Mouse (Mus musculus) heart, adult 2 months (tissue): ENCODE data around the gene Pde6h. TPM values are rescaled to one million over a fixed set of nuclear protein-coding genes. Genes with fewer than 3 reads are reported as not detected.

Source experiments
- DNase-seq, 2 experiments: peaks; one replicate each; pipeline ENCODE4 v3.0.0; 2021
- H3K27ac ChIP-seq: fragments of 200-600 bp; 2 replicates; pipeline ENCODE4 v1.8.1; 2022
- H3K27me3 ChIP-seq: fragments of 200-500 bp; 2 replicates; pipeline ENCODE4 v1.6.1; 2012; ENCODE audit warnings: mild to moderate bottlenecking, low read length, inconsistent platforms, mixed read lengths; ENCODE audit not compliant: control insufficient read depth, insufficient read depth
- H3K36me3 ChIP-seq: fragments of 200-500 bp; 2 replicates; pipeline ENCODE4 v1.6.1; 2012; ENCODE audit warnings: low read length, inconsistent platforms; ENCODE audit not compliant: control insufficient read depth, insufficient read depth
- H3K4me1 ChIP-seq: fragments of 200-500 bp; 2 replicates; pipeline ENCODE4 v1.6.1; 2011; ENCODE audit warnings: low read length; ENCODE audit not compliant: control insufficient read depth, insufficient read depth
- H3K4me3 ChIP-seq: fragments of 200-600 bp; 2 replicates; pipeline ENCODE4 v1.8.1; 2022
- H3K79me2 ChIP-seq: fragments of 200-500 bp; replicated peaks from 2 replicates; pipeline ENCODE4 v1.6.1; 2012; ENCODE audit warnings: mild to moderate bottlenecking, inconsistent platforms, low read length, moderate library complexity, mixed read lengths; ENCODE audit not compliant: control insufficient read depth, insufficient read depth
- H3K9ac ChIP-seq: fragments of 200-500 bp; 2 replicates; pipeline ENCODE4 v1.6.1; 2012; ENCODE audit warnings: low read depth, mild to moderate bottlenecking, control low read depth, inconsistent platforms, low read length, mixed read lengths
- CTCF ChIP-seq: fragments of 200-600 bp; IDR thresholded peaks from 2 replicates; pipeline ENCODE4 v1.8.1; 2022; ENCODE audit warnings: antibody characterized with exemption, mild to moderate bottlenecking, moderate library complexity
- EP300 ChIP-seq: fragments of 200-500 bp; IDR thresholded peaks from 2 replicates; pipeline ENCODE4 v1.6.1; 2011; ENCODE audit warnings: low read depth, low read length, control low read depth; ENCODE audit not compliant: insufficient read depth
- POLR2A ChIP-seq: fragments of 200-500 bp; IDR thresholded peaks from 2 replicates; pipeline ENCODE4 v1.6.1; 2011; ENCODE audit warnings: mild to moderate bottlenecking, low read depth, low read length, control low read depth; ENCODE audit not compliant: insufficient read depth
- WGBS: fragments of 180-500 bp; shearing (Covaris S2); methylation state at CpG from one replicate; pipeline ENCODE4 v1.1.7; 2018; 5-methylcytosine and 5-hydroxymethylcytosine counted together
- intact Hi-C: fragments of 180-260 bp; cut with DNase I; formaldehyde crosslinking; loops from one replicate; pipeline ENCODE4 v1.15.1; 2025
- polyA plus RNA-seq: library from polyadenylated mRNA; depleted of rRNA; stranded (reverse); fragments of >200 nt; gene quantifications from 2 replicates; pipeline ENCODE4 v1.2.3, GENCODE M21; 2012
- total RNA-seq, 2 experiments: library from RNA; stranded (reverse); gene quantifications; 2 replicates each; pipeline ENCODE4 v1.2.3; 2021

Gene Pde6h
- total and polyA plus RNA-seq, 3 experiments = 0.04 to 0.30 TPM; not detected in 1

DNA sequence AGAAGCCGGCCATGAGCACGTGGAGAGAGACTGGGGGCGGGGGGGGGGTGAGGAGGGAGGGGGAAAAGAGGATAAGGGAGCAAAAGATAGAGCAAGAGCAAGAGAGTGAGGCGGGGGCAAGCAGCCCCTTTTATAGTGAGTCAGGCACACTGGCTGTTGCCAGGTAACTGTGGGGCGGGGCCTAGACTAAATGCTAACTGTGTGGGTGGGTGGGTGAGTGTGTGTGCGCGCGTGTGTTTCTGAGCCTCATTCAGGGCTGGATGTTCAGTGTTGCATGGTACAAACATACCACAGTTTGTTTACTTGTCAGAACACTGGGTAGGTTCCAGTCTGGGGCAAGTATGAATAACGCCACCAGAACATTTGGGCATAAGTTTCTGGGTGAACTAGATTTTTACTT is 23.3 kb downstream of the Pde6h start:
- Histone ChIP-seq H3K4me3 (no peak overlapping the region), H3K27ac (no peak overlapping the region), H3K36me3 (no peaks in the 10 kb centered on the region), H3K9ac (no peak overlapping the region), H3K79me2 (no peaks in the 10 kb centered on the region), H3K4me1 (no peaks in the 10 kb centered on the region), H3K27me3 (no peaks in the 10 kb centered on the region)
- 72% methylated on average over 9 of the region's 9 CpGs for WGBS
- intact Hi-C loops = no loop called here
- TF ChIP-seq CTCF = no peak
- no peak for DNase-seq

DNA sequence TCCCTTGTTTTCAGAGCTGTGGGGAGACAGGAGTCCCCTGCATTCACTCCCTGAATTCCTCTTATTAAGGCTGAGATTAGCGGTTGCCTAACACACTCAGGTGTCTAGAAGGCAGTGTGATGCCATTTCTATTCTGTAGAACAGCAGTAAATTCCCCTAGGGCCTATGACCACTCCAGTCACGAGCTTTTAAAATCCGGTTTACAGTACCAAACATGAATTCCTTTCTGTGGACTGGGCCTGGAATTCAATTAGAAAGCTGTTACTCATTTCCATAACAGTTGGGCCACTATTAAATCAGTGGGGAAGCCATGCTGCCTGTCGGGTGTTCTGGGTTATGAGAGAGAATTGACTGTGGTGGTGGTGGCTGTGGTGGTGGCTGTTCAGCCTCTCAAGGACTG is 24.1 kb downstream of the Pde6h start:
- Histone ChIP-seq H3K4me3 (no peak overlapping the region), H3K27ac (no peak overlapping the region), H3K4me1 (no peaks in the 10 kb centered on the region), H3K9ac (no peak overlapping the region), H3K27me3 (no peaks in the 10 kb centered on the region), H3K79me2 (no peaks in the 10 kb centered on the region), H3K36me3 (no peaks in the 10 kb centered on the region)
- no peak for DNase-seq
- TF ChIP-seq EP300 (no peak), POLR2A (no peak), CTCF (no peak)
- 76% methylated on average over 4 of the region's 4 CpGs for WGBS
- intact Hi-C loops = no loop called here

DNA sequence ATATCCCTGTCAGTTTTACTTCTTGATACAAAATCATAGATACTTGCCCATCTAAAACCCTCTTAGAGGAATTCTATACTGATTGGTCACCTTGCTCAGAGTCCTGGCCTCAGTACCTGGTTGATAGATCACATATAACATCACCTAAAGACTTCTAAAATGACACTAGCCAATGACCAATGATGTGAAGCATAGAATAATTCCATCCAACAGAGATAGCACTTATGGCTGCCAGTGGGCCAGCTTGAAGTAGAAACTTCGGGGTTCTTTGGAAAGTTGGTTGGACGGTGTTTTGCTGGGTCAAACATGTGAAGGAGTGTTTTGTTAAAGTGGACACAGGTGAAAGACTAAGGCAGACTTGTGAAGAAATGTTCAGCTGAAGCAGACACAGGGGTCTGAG is 26.5 kb downstream of the Pde6h start:
- no peak overlapping the region for H3K27ac ChIP-seq
- no peak overlapping the region for H3K4me3 ChIP-seq
- DNase-seq = no peak
- TF ChIP-seq EP300 (no peak), CTCF (no peak), POLR2A (no peak)
- no peak overlapping the region for H3K9ac ChIP-seq
- H3K79me2 ChIP-seq = no peaks in the 10 kb centered on the region
- no peaks in the 10 kb centered on the region for H3K36me3 ChIP-seq
- 95% methylated on average over 2 of the region's 2 CpGs for WGBS
- H3K27me3 ChIP-seq = no peaks in the 10 kb centered on the region
- H3K4me1 ChIP-seq = no peaks in the 10 kb centered on the region
- intact Hi-C loops = no loop called here

DNA sequence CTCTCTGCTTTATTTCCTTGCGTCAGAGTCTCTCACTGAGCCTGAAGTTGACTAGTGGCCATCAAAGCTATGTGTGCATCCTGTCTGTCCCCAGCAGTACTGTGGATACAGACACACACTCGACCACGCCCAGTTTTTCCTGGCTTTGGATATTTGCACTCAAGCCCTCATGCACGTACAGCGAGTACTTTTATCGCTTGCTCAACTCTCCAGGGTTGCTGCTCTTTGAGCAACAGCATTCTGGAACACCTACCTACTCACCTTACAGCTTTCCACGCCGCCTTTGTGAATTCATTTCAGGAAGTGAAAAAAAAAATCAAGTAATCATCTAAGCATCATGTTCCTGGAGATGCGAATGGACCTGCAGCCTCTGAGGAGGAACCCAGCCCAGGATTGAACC is 29.3 kb downstream of the Pde6h start:
- H3K27ac ChIP-seq = no peak overlapping the region
- no peak overlapping the region for H3K9ac ChIP-seq
- TF ChIP-seq EP300 = no peak
- H3K4me1 ChIP-seq = no peaks in the 10 kb centered on the region
- WGBS = 82% methylated on average over 9 of the region's 9 CpGs
- DNase-seq = no peak
- intact Hi-C loops = no loop called here
- no peaks in the 10 kb centered on the region for H3K27me3 ChIP-seq
- H3K79me2 ChIP-seq = no peaks in the 10 kb centered on the region
- no peaks in the 10 kb centered on the region for H3K36me3 ChIP-seq
- no peak overlapping the region for H3K4me3 ChIP-seq

DNA sequence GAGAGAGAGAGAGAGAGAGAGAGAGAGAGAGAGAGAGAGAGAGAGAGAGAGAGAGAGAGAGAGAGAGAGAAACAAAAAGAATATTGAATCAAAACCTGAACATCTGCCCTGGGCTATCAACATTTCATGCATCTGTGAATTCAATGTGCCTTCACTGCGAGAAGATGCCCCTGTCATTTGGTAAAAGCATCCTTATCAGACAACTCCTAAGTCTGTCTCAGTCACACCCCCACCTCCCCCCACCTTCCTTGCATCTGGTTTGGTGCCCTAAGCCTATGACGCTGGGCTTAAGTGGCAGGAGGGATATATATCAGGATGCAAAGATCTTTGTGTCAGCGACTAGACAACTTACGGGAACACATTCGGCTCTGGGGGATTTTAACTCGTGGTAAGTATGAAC is 30.6 kb downstream of the Pde6h start:
- Histone ChIP-seq H3K27me3 (no peaks in the 10 kb centered on the region), H3K9ac (no peak overlapping the region), H3K27ac (no peak overlapping the region), H3K4me3 (no peak overlapping the region), H3K36me3 (no peaks in the 10 kb centered on the region), H3K4me1 (no peaks in the 10 kb centered on the region), H3K79me2 (no peaks in the 10 kb centered on the region)
- 74% methylated on average over 6 of the region's 6 CpGs for WGBS
- intact Hi-C loops = no loop called here
- no peak for DNase-seq
- no peak for TF ChIP-seq CTCF
- no peak for TF ChIP-seq EP300
- no peak for TF ChIP-seq POLR2A

DNA sequence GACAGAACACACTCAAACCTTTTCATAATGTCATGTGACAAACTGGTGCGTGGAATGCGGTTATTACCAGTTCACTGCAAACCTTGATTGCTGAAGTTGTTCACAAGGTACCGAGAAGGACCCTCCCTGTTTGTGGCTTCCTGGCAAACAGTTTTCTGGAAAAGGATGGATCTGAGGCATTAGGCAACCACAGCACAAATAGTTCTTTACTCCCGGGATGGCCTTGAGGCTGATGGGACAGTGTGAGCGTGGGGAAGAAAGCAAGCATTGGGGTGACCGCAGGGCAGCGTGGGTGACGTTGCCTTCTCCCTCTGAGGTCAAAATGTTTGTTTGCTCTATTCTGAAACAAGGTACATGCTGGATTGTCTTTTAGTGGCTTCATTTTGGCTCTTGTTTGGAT is 31.1 kb downstream of the Pde6h start:
- Histone ChIP-seq H3K27ac (no peak overlapping the region), H3K4me1 (no peaks in the 10 kb centered on the region), H3K36me3 (no peaks in the 10 kb centered on the region), H3K4me3 (no peak overlapping the region), H3K27me3 (no peaks in the 10 kb centered on the region), H3K79me2 (no peaks in the 10 kb centered on the region), H3K9ac (no peak overlapping the region)
- TF ChIP-seq CTCF (no peak), EP300 (no peak)
- intact Hi-C loops = no loop called here
- no peak for DNase-seq
- 85% methylated on average over 8 of the region's 8 CpGs for WGBS

DNA sequence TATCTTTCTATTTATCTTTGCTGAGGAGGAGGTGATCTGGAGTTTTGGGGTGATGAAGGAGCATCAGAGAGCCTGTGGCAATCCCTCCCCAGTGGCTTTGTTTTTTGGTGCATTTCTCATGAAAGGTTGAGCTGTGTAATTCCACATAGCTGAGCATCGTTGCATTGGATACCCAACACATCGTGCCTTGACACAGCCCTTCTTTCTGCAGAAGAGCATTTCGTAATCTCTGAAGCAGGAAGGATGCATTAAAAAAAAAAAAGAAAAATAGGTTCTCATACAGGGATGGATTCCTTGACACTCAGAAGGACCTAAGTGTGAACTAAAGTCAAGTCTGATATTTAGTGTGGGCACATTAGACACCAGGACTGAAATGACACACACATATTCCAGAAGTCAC is 31.6 kb downstream of the Pde6h start:
- WGBS = 78% methylated on average over 3 of the region's 3 CpGs
- Histone ChIP-seq H3K27me3 (no peaks in the 10 kb centered on the region), H3K36me3 (no peaks in the 10 kb centered on the region), H3K9ac (no peak overlapping the region), H3K4me1 (no peaks in the 10 kb centered on the region), H3K4me3 (no peak overlapping the region), H3K27ac (no peak overlapping the region), H3K79me2 (no peaks in the 10 kb centered on the region)
- TF ChIP-seq CTCF = no peak
- TF ChIP-seq POLR2A = no peak
- no peak for TF ChIP-seq EP300
- intact Hi-C loops = no loop called here
- DNase-seq = no peak
